27 mouse cellular contexts compared by ENCODE assay signal in genomic region chrX:18663101-18663500, GRCm38 (mm10).
DNase-seq lines count a peak whose midpoint lies in the region; ATAC-seq and TF ChIP-seq lines count a peak whose summit lies in the region.
"Had no signal": no experiment of that assay in that cellular context is flagged by ENCODE, and none has a peak within 500 bp of the region (broad histone marks: within the 10 kb centered on the region; RNA-seq: fewer than 3 reads in every experiment).

No protein-coding gene starts in this region.

- no peaks in the 10 kb centered on the region for H3K4me1 ChIP-seq in embryonic facial prominence, embryonic 14.5 days (ENCODE audit: control insufficient read depth, insufficient read depth, low read length)
- H3K4me1 ChIP-seq in embryonic facial prominence, embryonic 10.5 days: no peaks in the 10 kb centered on the region
- no peaks in the 10 kb centered on the region for H3K4me1 ChIP-seq in hindbrain, embryonic 16.5 days (ENCODE audit: control insufficient read depth, insufficient read depth, low read depth, low read length)
- H3K4me1 ChIP-seq in intestine, postnatal 0 days (replicated peaks; ENCODE audit: control insufficient read depth, insufficient read depth, low read length): no peaks in the 10 kb centered on the region
- H3K4me1 ChIP-seq: embryonic facial prominence, embryonic 12.5 days; embryonic facial prominence, embryonic 15.5 days; forebrain, embryonic 10.5 days; forebrain, embryonic 12.5 days had no signal

- H3K9me3 ChIP-seq in embryonic facial prominence, embryonic 14.5 days (ENCODE audit: control insufficient read depth, low read length): no peaks in the 10 kb centered on the region
- H3K9me3 ChIP-seq in embryonic facial prominence, embryonic 10.5 days: no peaks in the 10 kb centered on the region
- H3K9me3 ChIP-seq in hindbrain, embryonic 16.5 days (ENCODE audit: control insufficient read depth, low read length): no peaks in the 10 kb centered on the region
- H3K9me3 ChIP-seq in intestine, postnatal 0 days (ENCODE audit: control insufficient read depth): no peaks in the 10 kb centered on the region
- H3K9me3 ChIP-seq: embryonic facial prominence, embryonic 12.5 days; embryonic facial prominence, embryonic 15.5 days; forebrain, embryonic 10.5 days; forebrain, embryonic 12.5 days; G1E had no signal

- no peaks in the 10 kb centered on the region for H3K27me3 ChIP-seq in embryonic facial prominence, embryonic 14.5 days (replicated peaks; ENCODE audit: control insufficient read depth, insufficient read depth, low read length)
- no peaks in the 10 kb centered on the region for H3K27me3 ChIP-seq in embryonic facial prominence, embryonic 10.5 days (replicated peaks; ENCODE audit: low read depth, poor library complexity, severe bottlenecking)
- no peaks in the 10 kb centered on the region for H3K27me3 ChIP-seq in hindbrain, embryonic 16.5 days (replicated peaks; ENCODE audit: control insufficient read depth, insufficient read depth, low read length)
- no peaks in the 10 kb centered on the region for H3K27me3 ChIP-seq in intestine, postnatal 0 days (replicated peaks; ENCODE audit: control insufficient read depth, insufficient read depth, low read length)
- H3K27me3 ChIP-seq: CH12.LX; embryonic facial prominence, embryonic 12.5 days; embryonic facial prominence, embryonic 15.5 days; forebrain, embryonic 12.5 days had no signal

- H3K9ac ChIP-seq in embryonic facial prominence, embryonic 14.5 days (ENCODE audit: low read depth, low read length): no peak overlapping the region
- no peak overlapping the region for H3K9ac ChIP-seq in hindbrain, embryonic 16.5 days (ENCODE audit: low read depth, low read length)
- no peak overlapping the region for H3K9ac ChIP-seq in intestine, postnatal 0 days (ENCODE audit: low read depth, low read length)
- H3K9ac ChIP-seq: embryonic facial prominence, embryonic 12.5 days; embryonic facial prominence, embryonic 15.5 days; forebrain, embryonic 12.5 days had no signal

- H3K36me3 ChIP-seq in embryonic facial prominence, embryonic 14.5 days (ENCODE audit: control insufficient read depth, insufficient read depth, low read length): no peaks in the 10 kb centered on the region
- no peaks in the 10 kb centered on the region for H3K36me3 ChIP-seq in embryonic facial prominence, embryonic 10.5 days (replicated peaks)
- H3K36me3 ChIP-seq in hindbrain, embryonic 16.5 days (ENCODE audit: control insufficient read depth, insufficient read depth, low read length): no peaks in the 10 kb centered on the region
- no peaks in the 10 kb centered on the region for H3K36me3 ChIP-seq in intestine, postnatal 0 days (ENCODE audit: control insufficient read depth, insufficient read depth)
- H3K36me3 ChIP-seq: embryonic facial prominence, embryonic 12.5 days; embryonic facial prominence, embryonic 15.5 days; forebrain, embryonic 10.5 days; forebrain, embryonic 12.5 days; G1E had no signal

- no peak overlapping the region for H3K27ac ChIP-seq in embryonic facial prominence, embryonic 14.5 days (replicated peaks; ENCODE audit: low read depth, low read length)
- no peak overlapping the region for H3K27ac ChIP-seq in embryonic facial prominence, embryonic 10.5 days (replicated peaks)
- no peak overlapping the region for H3K27ac ChIP-seq in hindbrain, embryonic 16.5 days (ENCODE audit: low read depth, low read length)
- no peak overlapping the region for H3K27ac ChIP-seq in intestine, postnatal 0 days (ENCODE audit: low read depth, low read length)
- H3K27ac ChIP-seq: embryonic facial prominence, embryonic 12.5 days; embryonic facial prominence, embryonic 15.5 days; forebrain, embryonic 10.5 days; forebrain, embryonic 12.5 days had no signal

- ATAC-seq in embryonic facial prominence, embryonic 14.5 days (ENCODE audit: low read depth): no peak
- ATAC-seq in hindbrain, embryonic 16.5 days: no peak
- no peak for ATAC-seq in intestine, postnatal 0 days
- ATAC-seq: CD4-positive, CD25-positive, alpha-beta regulatory T cell, adult 4 months; forebrain, embryonic 14.5 days; forebrain, embryonic 16.5 days had no signal

- no peak for TF ChIP-seq CTCF in brain, embryonic 14.5 days (IDR thresholded peaks at IDR 0.05; ENCODE audit: borderline replicate concordance, extremely low read depth, insufficient read depth, insufficient read length)
- TF ChIP-seq CTCF in intestine, postnatal 0 days (IDR thresholded peaks at IDR 0.05; ENCODE audit: low read depth): no peak

- no peak overlapping the region for H3K4me3 ChIP-seq in embryonic facial prominence, embryonic 14.5 days (ENCODE audit: low read depth, low read length)
- no peak overlapping the region for H3K4me3 ChIP-seq in embryonic facial prominence, embryonic 10.5 days
- H3K4me3 ChIP-seq in hindbrain, embryonic 16.5 days (ENCODE audit: low read length): no peak overlapping the region
- H3K4me3 ChIP-seq in intestine, postnatal 0 days (ENCODE audit: low read depth, low read length): no peak overlapping the region
- H3K4me3 ChIP-seq: embryonic facial prominence, embryonic 12.5 days; embryonic facial prominence, embryonic 15.5 days; erythroblast, embryonic 14.5 days; forebrain, embryonic 10.5 days; forebrain, embryonic 12.5 days had no signal

- TF ChIP-seq POLR2A in brain, embryonic 14.5 days (IDR thresholded peaks at IDR 0.05; ENCODE audit: borderline replicate concordance, extremely low read depth, insufficient read depth, insufficient read length, poor library complexity, severe bottlenecking): no peak

- no peak overlapping the region for H3K4me2 ChIP-seq in embryonic facial prominence, embryonic 14.5 days (ENCODE audit: low read depth, low read length)
- H3K4me2 ChIP-seq in hindbrain, embryonic 16.5 days (ENCODE audit: low read length): no peak overlapping the region
- H3K4me2 ChIP-seq in intestine, postnatal 0 days (replicated peaks; ENCODE audit: low read depth): no peak overlapping the region
- H3K4me2 ChIP-seq: embryonic facial prominence, embryonic 12.5 days; embryonic facial prominence, embryonic 15.5 days; forebrain, embryonic 12.5 days had no signal

- DNase-seq in embryonic facial prominence, embryonic 14.5 days (ENCODE audit: low spot score): peak; percentile 0
- DNase-seq in embryonic facial prominence, embryonic 10.5 days (ENCODE audit: low spot score): no peak
- peak; percentile 2 for DNase-seq in brain, embryonic 14.5 days (ENCODE audit: low read depth)
- peak; percentile 70 for DNase-seq in retina, postnatal 1 day
- DNase-seq: adrenal gland, adult 2 months; adrenal gland, postnatal 10 days; adrenal gland, postnatal 25 days; B cell, adult 2 months; cerebellum, adult 11 months; cerebellum, adult 18-20 months; cerebellum, adult 8-10 months; cerebellum, adult 9-11 months; cerebellum, postnatal 14 days; cerebellum, postnatal 36 days; embryo, embryonic 11 days had no signal

- WGBS in embryonic facial prominence, embryonic 14.5 days: 71% methylated on average over 1 of the region's 1 CpGs
- 82% methylated on average over 1 of the region's 1 CpGs for WGBS in embryonic facial prominence, embryonic 10.5 days
- 67% methylated on average over 1 of the region's 1 CpGs for WGBS in hindbrain, embryonic 16.5 days
- WGBS in intestine, postnatal 0 days: 57% methylated on average over 1 of the region's 1 CpGs
